Mouse (Mus musculus) erythroblast, embryonic 14.5 days (primary cell): ENCODE measurements around the gene Anln. TPM values are rescaled to one million over a fixed set of nuclear protein-coding genes. Genes with fewer than 3 reads are reported as not detected.
"Not testable (repeated sequence)": the region's sequence is repeated elsewhere in the genome, so short reads cannot be mapped to it uniquely, and the experiment has no call there.

Experiments used
- H3K27me3 ChIP-seq: 2 replicates; pipeline ENCODE4 v1.6.1; 2012; ENCODE audit warnings: inconsistent platforms; ENCODE audit not compliant: control insufficient read depth
- H3K36me3 ChIP-seq: 2 replicates; pipeline ENCODE4 v1.6.1; 2012; ENCODE audit warnings: mild to moderate bottlenecking, inconsistent platforms; ENCODE audit not compliant: control insufficient read depth
- H3K4me1 ChIP-seq: 2 replicates; pipeline ENCODE4 v1.6.1; 2012; ENCODE audit warnings: inconsistent platforms; ENCODE audit not compliant: control insufficient read depth
- H3K4me3 ChIP-seq: replicated peaks from 2 replicates; pipeline ENCODE3; 2012; ENCODE audit warnings: moderate library complexity, mild to moderate bottlenecking, inconsistent platforms
- H3K9me3 ChIP-seq: 2 replicates; pipeline ENCODE4 v1.6.1; 2012; ENCODE audit warnings: low read length, inconsistent platforms, mixed read lengths; ENCODE audit not compliant: control insufficient read depth
- GATA1 ChIP-seq: IDR thresholded peaks from 2 replicates; pipeline ENCODE4 v1.6.1; 2012; ENCODE audit warnings: low read length, inconsistent platforms, mixed read lengths
- TAL1 ChIP-seq: IDR thresholded peaks from 3 replicates; pipeline ENCODE4 v1.6.1; 2012; ENCODE audit warnings: low read length, inconsistent platforms, mixed read lengths
- polyA plus RNA-seq: library from polyadenylated mRNA; stranded (reverse); fragments of >175 nt; gene quantifications from 2 replicates; pipeline ENCODE4 v1.2.3, GENCODE M21; 2012

Anln gene
- polyA plus RNA-seq, 1 experiment = 0.87 TPM

DNA sequence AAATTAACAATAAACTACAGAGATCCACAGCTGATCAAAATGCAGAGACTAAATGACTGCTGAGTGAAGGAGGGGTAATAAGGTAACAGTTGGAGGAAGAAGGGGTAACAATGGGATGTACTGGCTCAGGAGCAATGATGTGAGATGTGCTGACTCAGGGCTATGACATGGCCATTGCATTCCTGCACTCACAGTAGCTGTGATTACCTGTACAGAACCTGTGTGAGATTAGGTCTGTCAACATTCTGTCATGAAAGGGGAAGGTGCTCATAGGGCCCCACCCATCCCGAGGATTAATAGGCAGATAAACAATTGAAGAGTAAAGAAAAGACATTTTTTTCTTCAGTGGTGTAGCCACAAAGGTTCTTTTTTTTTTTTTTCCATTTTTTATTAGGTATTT, 48.7 kb downstream of the Anln start:
- TF ChIP-seq GATA1 = no peak
- TF ChIP-seq TAL1 = no peak
- Histone ChIP-seq H3K9me3 (no peaks in the 10 kb centered on the region), H3K4me1 (no peaks in the 10 kb centered on the region), H3K36me3 (peaks cover 92% of the 10 kb centered on the region), H3K4me3 (no peak overlapping the region), H3K27me3 (no peaks in the 10 kb centered on the region)

DNA sequence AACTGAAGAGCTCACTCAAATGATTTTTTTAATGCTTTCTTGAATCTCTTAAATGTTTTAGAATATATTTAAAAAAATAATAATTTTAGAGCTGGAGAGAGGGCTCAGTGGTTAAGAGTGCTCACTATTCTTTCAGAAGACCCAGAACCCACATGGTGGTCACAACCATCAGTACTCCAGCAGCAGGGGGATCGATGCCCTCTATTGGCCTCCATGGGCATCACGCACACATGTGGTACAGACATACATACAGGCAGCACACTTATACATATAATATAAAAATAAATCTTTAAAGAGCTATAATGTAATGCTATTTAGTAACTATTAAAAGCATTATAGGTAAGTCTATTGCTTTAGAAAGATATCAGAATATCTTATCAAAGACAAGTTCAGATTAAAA, 51.8 kb downstream of the Anln start:
- H3K4me1 ChIP-seq = no peaks in the 10 kb centered on the region
- H3K36me3 ChIP-seq = peaks cover 94% of the 10 kb centered on the region
- no peak for TF ChIP-seq TAL1
- TF ChIP-seq GATA1 = no peak
- H3K27me3 ChIP-seq = no peaks in the 10 kb centered on the region
- no peak overlapping the region for H3K4me3 ChIP-seq
- H3K9me3 ChIP-seq = no peaks in the 10 kb centered on the region

GRCm38 (mm10) chr9:22327475-22328387, 61.3 kb downstream of the Anln start:
- no peak for TF ChIP-seq TAL1
- TF ChIP-seq GATA1 = no peak
- H3K4me1 ChIP-seq = peaks cover 37% of the 10 kb centered on the region
- H3K27me3 ChIP-seq = no peaks in the 10 kb centered on the region
- H3K4me3 ChIP-seq = peak overlapping the region; percentile 60
- peaks cover 59% of the 10 kb centered on the region for H3K36me3 ChIP-seq
- H3K9me3 ChIP-seq = no peaks in the 10 kb centered on the region

DNA sequence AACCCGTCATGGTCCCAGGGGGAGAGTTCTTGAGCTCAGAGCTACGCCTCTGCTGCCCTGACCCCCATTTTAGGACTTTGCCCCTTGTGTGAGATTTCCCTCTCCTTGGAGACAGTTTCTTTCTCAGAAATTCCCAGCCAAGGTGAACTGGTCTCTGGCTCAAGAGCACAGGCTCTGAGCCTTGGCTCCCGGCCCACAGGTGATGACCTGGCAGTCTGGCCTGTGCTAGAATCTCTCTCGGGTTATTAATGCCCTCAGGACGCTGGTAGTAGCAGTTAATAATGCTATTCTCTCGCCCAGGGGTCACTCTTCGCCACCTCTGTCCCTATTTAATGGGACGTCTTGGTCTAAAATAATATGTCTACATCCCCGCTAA, 61.9 kb downstream of the Anln start:
- Histone ChIP-seq H3K36me3 (peaks cover 52% of the 10 kb centered on the region), H3K27me3 (no peaks in the 10 kb centered on the region), H3K9me3 (no peaks in the 10 kb centered on the region), H3K4me3 (peak overlapping the region; percentile 60), H3K4me1 (peaks cover 43% of the 10 kb centered on the region)
- TF ChIP-seq GATA1 = no peak
- TF ChIP-seq TAL1 = no peak

DNA sequence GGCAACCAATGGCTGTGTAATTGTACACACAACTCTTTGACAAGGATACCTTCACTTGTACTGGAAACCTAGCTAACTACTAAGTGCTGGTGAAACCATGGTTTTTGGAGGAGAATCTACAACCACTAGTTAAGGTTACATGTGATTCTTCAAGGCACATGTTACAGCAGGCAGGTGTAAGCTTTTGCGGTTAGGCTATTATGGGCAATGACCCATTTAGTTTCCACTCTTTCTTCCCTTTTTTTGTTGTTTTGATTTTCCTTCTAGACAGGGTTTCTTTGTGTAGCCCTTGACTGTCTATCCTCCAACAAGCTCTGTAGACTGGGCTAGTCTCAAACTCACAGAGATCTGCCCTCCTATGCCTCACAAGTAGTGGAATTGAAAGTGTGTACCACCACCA, 64.4 kb downstream of the Anln start:
- Histone ChIP-seq H3K36me3 (peaks cover 28% of the 10 kb centered on the region), H3K9me3 (no peaks in the 10 kb centered on the region)
- TF ChIP-seq TAL1 (no peak), GATA1 (no peak)

GRCm38 (mm10) chr9:22322381-22323211, 66.4 kb downstream of the Anln start:
- Histone ChIP-seq H3K27me3 (no peaks in the 10 kb centered on the region), H3K9me3 (no peaks in the 10 kb centered on the region), H3K4me1 (peaks cover 36% of the 10 kb centered on the region), H3K36me3 (peaks cover 17% of the 10 kb centered on the region), H3K4me3 (peak overlapping the region; percentile 18)
- TF ChIP-seq TAL1 (peak; percentile 55), GATA1 (no peak)

More for the DNA sequence above, 64.4 kb downstream of the Anln start:
- H3K27me3 ChIP-seq = no peaks in the 10 kb centered on the region
- H3K4me1 ChIP-seq = peaks cover 49% of the 10 kb centered on the region
- H3K4me3 ChIP-seq = no peak overlapping the region

DNA sequence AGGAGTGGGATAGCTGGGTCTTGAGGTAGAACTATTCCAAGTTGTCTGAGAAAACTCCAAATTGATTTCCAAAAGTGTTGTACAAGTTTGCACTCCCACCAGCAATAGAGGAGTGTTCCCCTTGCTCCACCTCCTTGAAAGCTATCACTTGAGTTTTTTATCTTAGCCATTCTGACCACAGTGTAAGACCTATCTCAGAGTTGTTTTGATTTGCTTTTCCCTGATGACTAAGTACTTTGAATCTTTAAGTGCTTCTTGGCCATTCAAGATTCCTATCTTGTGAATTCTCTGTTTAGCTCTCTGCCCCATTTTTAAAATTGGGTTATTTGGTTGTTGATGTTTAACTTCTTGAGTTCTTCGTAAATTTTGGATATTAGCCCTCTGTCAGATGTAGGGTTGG, 69.9 kb downstream of the Anln start:
- H3K4me3 ChIP-seq = no peak overlapping the region
- TF ChIP-seq GATA1 = no peak
- TF ChIP-seq TAL1 = no peak
- H3K36me3 ChIP-seq = peaks cover 11% of the 10 kb centered on the region
- no peaks in the 10 kb centered on the region for H3K27me3 ChIP-seq
- peaks cover 24% of the 10 kb centered on the region for H3K4me1 ChIP-seq
- no peaks in the 10 kb centered on the region for H3K9me3 ChIP-seq

DNA sequence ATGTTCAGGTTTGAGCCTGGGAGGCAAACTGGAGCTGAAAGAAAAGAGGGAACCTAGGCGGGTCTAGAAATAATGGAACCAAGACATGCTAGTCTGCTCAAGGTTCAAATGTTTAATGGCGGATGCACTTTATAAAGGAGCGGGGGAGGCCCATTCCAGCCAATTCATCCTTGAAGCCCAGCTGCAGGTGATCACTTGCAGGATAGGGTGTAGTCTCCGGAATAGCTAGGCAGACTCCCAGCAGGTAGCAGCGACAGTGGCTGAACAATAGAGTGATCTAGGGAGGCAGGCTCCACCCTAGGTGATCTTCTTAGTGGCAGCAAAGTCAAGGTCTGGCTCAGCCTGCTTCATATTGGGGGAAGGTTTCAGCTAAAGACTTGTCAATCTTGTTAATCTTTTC, 72.9 kb downstream of the Anln start:
- not testable (repeated sequence) for H3K4me1 ChIP-seq, H3K27me3 ChIP-seq, H3K4me3 ChIP-seq, H3K36me3 ChIP-seq
- peaks cover 15% of the 10 kb centered on the region for H3K9me3 ChIP-seq

GRCm38 (mm10) chr9:22314066-22314465, 74.9 kb downstream of the Anln start:
- Histone ChIP-seq H3K27me3 (no peaks in the 10 kb centered on the region), H3K36me3 (no peaks in the 10 kb centered on the region), H3K4me3 (no peak overlapping the region), H3K9me3 (peaks cover 15% of the 10 kb centered on the region), H3K4me1 (no peaks in the 10 kb centered on the region)
- no peak for TF ChIP-seq GATA1
- TF ChIP-seq TAL1 = no peak

- TF ChIP-seq GATA1 (no peak), TAL1 (no peak)
- no peaks in the 10 kb centered on the region for H3K4me1 ChIP-seq
- H3K36me3 ChIP-seq = no peaks in the 10 kb centered on the region
- H3K4me3 ChIP-seq = no peak overlapping the region
- H3K9me3 ChIP-seq = peaks cover 15% of the 10 kb centered on the region
- H3K27me3 ChIP-seq = no peaks in the 10 kb centered on the region
Measured at GRCm38 (mm10) chr9:22313218-22313617, 75.8 kb downstream of the Anln start.
